Mouse (Mus musculus) olfactory bulb, adult 2 months (tissue): ENCODE results near the gene Atp1b3.

Experiments used
- CTCF ChIP-seq: fragments of 200-500 bp; IDR thresholded peaks from 2 replicates; pipeline ENCODE4 v1.5.1; 2012; ENCODE audit warnings: low read depth, mild to moderate bottlenecking, low read length, moderate library complexity; ENCODE audit not compliant: insufficient read depth
- POLR2A ChIP-seq: fragments of 200-500 bp; IDR thresholded peaks from 2 replicates; pipeline ENCODE4 v1.6.1; 2012; ENCODE audit warnings: mild to moderate bottlenecking, low read depth, low read length, moderate library complexity; ENCODE audit not compliant: insufficient read depth

DNA sequence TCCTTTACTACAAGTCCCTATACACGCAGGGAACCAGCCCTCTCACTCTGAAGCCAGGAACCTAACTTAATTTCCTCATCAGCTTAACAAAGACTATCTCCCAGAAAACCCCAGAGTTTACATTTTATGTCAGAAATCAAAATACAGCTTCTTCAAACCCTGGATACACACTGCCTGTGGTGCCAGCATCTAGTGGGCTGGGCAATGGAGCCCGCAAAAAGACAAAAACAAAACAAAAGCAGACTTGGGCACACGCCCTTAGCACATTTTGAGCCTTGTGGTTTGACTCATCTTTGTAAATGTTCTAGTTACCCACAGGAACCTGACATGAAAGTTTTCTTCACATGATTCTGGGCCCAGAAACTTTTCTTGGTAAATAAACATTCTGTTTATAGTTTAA, 13.8 kb downstream of the Atp1b3 start:
- TF ChIP-seq POLR2A (no peak), CTCF (no peak)
